Mouse (Mus musculus): ENCODE results near the gene Rpl13a. TPM values are rescaled to one million over a fixed set of nuclear protein-coding genes. Genes with fewer than 3 reads are reported as not detected.
"Not testable (repeated sequence)": the region's sequence is repeated elsewhere in the genome, so short reads cannot be mapped to it uniquely, and the experiment has no call there.

Rpl13a gene
- polyA plus RNA-seq (2016; fragmentation: Nextera tagmentation; extraction: Ambion mirVana): 1,219 and 1,234 TPM in 2 replicates

- WGBS: under 1% methylated on average over 48 of the region's 48 CpGs
- Histone ChIP-seq H3K4me3 (peak within 1 kb of the TSS; percentile 98), H3K9me3 (no peaks in the 10 kb centered on the region), H3K27me3 (ENCODE audit: poor library complexity, severe bottlenecking) (0 out of 2 replicates have a peak, but pooled peaks cover 5% of the 10 kb centered on the region), H3K27ac (peak within 1 kb of the TSS; percentile 100), H3K4me1 (peaks cover 48% of the 10 kb centered on the region), H3K36me3 (replicated peaks) (peaks cover 32% of the 10 kb centered on the region)
- DNase-seq (ENCODE audit: extremely low spot score, low spot score): peak; percentile 99
Observed at GRCm38 (mm10) chr7:45128624-45129246, at the start of gene Rpl13a. Gene Rpl13a (minus strand): TSS chr7:45128761.

- peak overlapping the region; percentile 40 for H3K4me3 ChIP-seq
- 2% methylated on average over 31 of the region's 31 CpGs for WGBS
- H3K36me3 ChIP-seq (replicated peaks): no peaks in the 10 kb centered on the region
- H3K9me3 ChIP-seq: peaks cover 11% of the 10 kb centered on the region; the same call in 1 of the 2 replicates
- H3K27me3 ChIP-seq (ENCODE audit: poor library complexity, severe bottlenecking): peaks cover 98% of the 10 kb centered on the region
- H3K27ac ChIP-seq: no peak overlapping the region
- DNase-seq (ENCODE audit: extremely low spot score, low spot score): no peak
- H3K4me1 ChIP-seq: peaks cover 38% of the 10 kb centered on the region
Observed at GRCm38 (mm10) chr7:45176356-45176755, 47.8 kb upstream of the Rpl13a start.

- peaks cover 34% of the 10 kb centered on the region for H3K4me1 ChIP-seq
- DNase-seq (ENCODE audit: extremely low spot score, low spot score): no peak
- under 1% methylated on average over 23 of the region's 23 CpGs for WGBS
- H3K27me3 ChIP-seq (ENCODE audit: poor library complexity, severe bottlenecking): peaks cover 98% of the 10 kb centered on the region
- H3K9me3 ChIP-seq: peaks cover 11% of the 10 kb centered on the region; the same call in 1 of the 2 replicates
- H3K36me3 ChIP-seq (replicated peaks): no peaks in the 10 kb centered on the region
- H3K27ac ChIP-seq: no peak overlapping the region
- H3K4me3 ChIP-seq: peak overlapping the region; percentile 40
Observed at GRCm38 (mm10) chr7:45175929-45176328, 47.4 kb upstream of the Rpl13a start.

GRCm38 (mm10) chr7:45175398-45175797 lies 46.8 kb upstream of the Rpl13a start:
- 4% methylated on average over 13 of the region's 13 CpGs for WGBS
- H3K4me3 ChIP-seq: peak overlapping the region; percentile 40; the same call in 1 of the 2 replicates
- DNase-seq (ENCODE audit: extremely low spot score, low spot score): no peak

GRCm38 (mm10) chr7:45174567-45175280 lies 46.2 kb upstream of the Rpl13a start:
- Histone ChIP-seq H3K9me3 (peaks cover 23% of the 10 kb centered on the region), H3K27ac (peak overlapping the region; percentile 44; the same call in 1 of the 2 replicates), H3K27me3 (ENCODE audit: poor library complexity, severe bottlenecking) (peaks cover 98% of the 10 kb centered on the region), H3K36me3 (replicated peaks) (no peaks in the 10 kb centered on the region), H3K4me3 (peak overlapping the region; percentile 40), H3K4me1 (peaks cover 27% of the 10 kb centered on the region)
- 2% methylated on average over 29 of the region's 29 CpGs for WGBS
- DNase-seq (ENCODE audit: extremely low spot score, low spot score): peak; percentile 43

More at GRCm38 (mm10) chr7:45175398-45175797, 46.8 kb upstream of the Rpl13a start:
- peaks cover 98% of the 10 kb centered on the region for H3K27me3 ChIP-seq (ENCODE audit: poor library complexity, severe bottlenecking)
- H3K4me1 ChIP-seq: peaks cover 29% of the 10 kb centered on the region
- H3K36me3 ChIP-seq (replicated peaks): no peaks in the 10 kb centered on the region
- H3K9me3 ChIP-seq: peaks cover 16% of the 10 kb centered on the region
- no peak overlapping the region for H3K27ac ChIP-seq

GRCm38 (mm10) chr7:45173772-45174171 lies 45.2 kb upstream of the Rpl13a start:
- Histone ChIP-seq H3K4me1 (peaks cover 28% of the 10 kb centered on the region), H3K9me3 (peaks cover 33% of the 10 kb centered on the region), H3K27me3 (ENCODE audit: poor library complexity, severe bottlenecking) (peaks cover 98% of the 10 kb centered on the region)
- 55% methylated on average over 1 of the region's 1 CpGs for WGBS
- DNase-seq (ENCODE audit: extremely low spot score, low spot score); H3K4me3 ChIP-seq; H3K36me3 ChIP-seq (replicated peaks); H3K27ac ChIP-seq: not testable (repeated sequence)

GRCm38 (mm10) chr7:45172974-45173373 lies 44.4 kb upstream of the Rpl13a start:
- Histone ChIP-seq H3K4me3 (no peak overlapping the region), H3K27ac (no peak overlapping the region), H3K36me3 (replicated peaks) (0 out of 2 replicates have a peak, but pooled peaks cover 2% of the 10 kb centered on the region), H3K27me3 (ENCODE audit: poor library complexity, severe bottlenecking) (peaks cover 98% of the 10 kb centered on the region), H3K9me3 (peaks cover 33% of the 10 kb centered on the region), H3K4me1 (peaks cover 35% of the 10 kb centered on the region)
- DNase-seq (ENCODE audit: extremely low spot score, low spot score): no peak
- WGBS: 58% methylated on average over 7 of the region's 7 CpGs

GRCm38 (mm10) chr7:45169495-45169894 lies 40.9 kb upstream of the Rpl13a start:
- Histone ChIP-seq H3K4me1 (peaks cover 17% of the 10 kb centered on the region), H3K36me3 (replicated peaks) (0 out of 2 replicates have a peak, but pooled peaks cover 2% of the 10 kb centered on the region), H3K4me3 (no peak overlapping the region), H3K9me3 (peaks cover 39% of the 10 kb centered on the region), H3K27ac (no peak overlapping the region), H3K27me3 (ENCODE audit: poor library complexity, severe bottlenecking) (peaks cover 98% of the 10 kb centered on the region)
- WGBS: 89% methylated on average over 3 of the region's 3 CpGs
- no peak for DNase-seq (ENCODE audit: extremely low spot score, low spot score)

- peaks cover 98% of the 10 kb centered on the region for H3K27me3 ChIP-seq (ENCODE audit: poor library complexity, severe bottlenecking)
- no peak for DNase-seq (ENCODE audit: extremely low spot score, low spot score)
- H3K4me3 ChIP-seq: peak overlapping the region; percentile 25
- WGBS: 3% methylated on average over 24 of the region's 24 CpGs
- peaks cover 23% of the 10 kb centered on the region for H3K4me1 ChIP-seq
- peaks cover 39% of the 10 kb centered on the region for H3K9me3 ChIP-seq
- no peak overlapping the region for H3K27ac ChIP-seq
- H3K36me3 ChIP-seq (replicated peaks): 0 out of 2 replicates have a peak, but pooled peaks cover 2% of the 10 kb centered on the region
Observed at GRCm38 (mm10) chr7:45168656-45169055, 40.1 kb upstream of the Rpl13a start.

GRCm38 (mm10) chr7:45167761-45168445 lies 39.3 kb upstream of the Rpl13a start:
- Histone ChIP-seq H3K36me3 (replicated peaks) (0 out of 2 replicates have a peak, but pooled peaks cover 2% of the 10 kb centered on the region), H3K4me1 (peaks cover 25% of the 10 kb centered on the region), H3K4me3 (peak overlapping the region; percentile 19; the same call in 1 of the 2 replicates), H3K27ac (no peak overlapping the region), H3K9me3 (peaks cover 38% of the 10 kb centered on the region), H3K27me3 (ENCODE audit: poor library complexity, severe bottlenecking) (peaks cover 100% of the 10 kb centered on the region)
- WGBS: 5% methylated on average over 19 of the region's 19 CpGs
- DNase-seq (ENCODE audit: extremely low spot score, low spot score): no peak

GRCm38 (mm10) chr7:45166950-45167401 lies 38.4 kb upstream of the Rpl13a start:
- Histone ChIP-seq H3K27ac (no peak overlapping the region), H3K27me3 (ENCODE audit: poor library complexity, severe bottlenecking) (peaks cover 99% of the 10 kb centered on the region), H3K9me3 (peaks cover 29% of the 10 kb centered on the region), H3K36me3 (replicated peaks) (0 out of 2 replicates have a peak, but pooled peaks cover 2% of the 10 kb centered on the region), H3K4me3 (peak overlapping the region; percentile 5; the same call in 1 of the 2 replicates), H3K4me1 (peaks cover 34% of the 10 kb centered on the region)
- DNase-seq (ENCODE audit: extremely low spot score, low spot score): no peak
- 20% methylated on average over 10 of the region's 10 CpGs for WGBS

- peaks cover 41% of the 10 kb centered on the region for H3K4me1 ChIP-seq
- H3K36me3 ChIP-seq (replicated peaks): peaks cover 7% of the 10 kb centered on the region
- H3K4me3 ChIP-seq: no peak overlapping the region
- H3K27me3 ChIP-seq (ENCODE audit: poor library complexity, severe bottlenecking): peaks cover 86% of the 10 kb centered on the region
- H3K27ac ChIP-seq: no peak overlapping the region
- DNase-seq (ENCODE audit: extremely low spot score, low spot score): no peak
- peaks cover 26% of the 10 kb centered on the region for H3K9me3 ChIP-seq
- WGBS: 41% methylated on average over 11 of the region's 11 CpGs
Observed at GRCm38 (mm10) chr7:45165701-45166100, 37.1 kb upstream of the Rpl13a start.

Data from forebrain, embryonic 10.5 days (tissue).